Mouse (Mus musculus) liver, embryonic 14.5 days (tissue): Measurements from ENCODE around the gene H2afz. TPM values are rescaled to one million over a fixed set of nuclear protein-coding genes. Genes with fewer than 3 reads are reported as not detected.

Experiments used
- ATAC-seq: fragments of 200-750 bp; cut with Nextera tagmentation; 2 replicates; pipeline ENCODE4 v1.8.0; 2017; ENCODE audit warnings: moderate number of reproducible peaks, mild to moderate bottlenecking, moderate library complexity; ENCODE audit not compliant: insufficient read depth
- DNase-seq, 3 experiments: peaks; one replicate each; pipeline ENCODE4 v3.0.0-alpha.2; 2012 to 2013; ENCODE audit warnings: low read depth in 3 of 3, low spot score in 3 of 3
- H3K27ac ChIP-seq: fragments of 300-500 bp; sonication (generic); 2 replicates; pipeline ENCODE4 v1.5.1; 2014; ENCODE audit warnings: moderate library complexity, mild to moderate bottlenecking, control low read depth, inconsistent platforms
- H3K27me3 ChIP-seq: fragments of 300-500 bp; sonication (generic); 2 replicates; pipeline ENCODE4 v1.6.1; 2014; ENCODE audit warnings: mild to moderate bottlenecking, low read length, moderate library complexity; ENCODE audit not compliant: control insufficient read depth, insufficient read depth
- H3K36me3 ChIP-seq: fragments of 300-500 bp; sonication (generic); replicated peaks from 2 replicates; pipeline ENCODE4 v1.6.1; 2014; ENCODE audit warnings: low read depth; ENCODE audit not compliant: control insufficient read depth, insufficient read depth
- H3K4me1 ChIP-seq, 2 experiments: fragments of 200-500 bp in 1 of 2; fragments of 300-500 bp in 1 of 2; sonication (generic) in 1 of 2; replicated peaks; 2 replicates each; pipeline ENCODE4 v1.6.1; 2012 to 2014; ENCODE audit warnings: antibody characterized with exemption in 1 of 2, inconsistent platforms in 1 of 2, low read length in 1 of 2; ENCODE audit not compliant: control insufficient read depth in 2 of 2, insufficient read depth in 2 of 2
- H3K4me2 ChIP-seq: fragments of 300-500 bp; sonication (generic); 2 replicates; pipeline ENCODE4 v1.6.1; 2014; ENCODE audit warnings: low read depth, mild to moderate bottlenecking, control low read depth, moderate library complexity
- H3K4me3 ChIP-seq, 2 experiments: fragments of 200-500 bp in 1 of 2; fragments of 300-500 bp in 1 of 2; sonication (generic) in 1 of 2; 2 replicates each; pipeline ENCODE4 v1.5.1; 2012 to 2014; ENCODE audit warnings: low read depth in 2 of 2, low read length in 2 of 2, mild to moderate bottlenecking in 2 of 2, control low read depth in 1 of 2, inconsistent platforms in 1 of 2, moderate library complexity in 1 of 2; ENCODE audit not compliant: insufficient read depth in 1 of 2
- H3K9ac ChIP-seq: fragments of 300-500 bp; sonication (generic); replicated peaks from 2 replicates; pipeline ENCODE4 v1.6.1; 2014; ENCODE audit warnings: mild to moderate bottlenecking, control low read depth, moderate library complexity
- H3K9me3 ChIP-seq: fragments of 300-500 bp; sonication (generic); 2 replicates; pipeline ENCODE4 v1.6.1; 2016; ENCODE audit warnings: low read length, mixed read lengths; ENCODE audit not compliant: control insufficient read depth
- CTCF ChIP-seq: IDR thresholded peaks from 2 replicates; pipeline ENCODE4 v1.5.1; 2016; ENCODE audit warnings: antibody characterized with exemption, low read depth, control low read depth
- EP300 ChIP-seq: IDR thresholded peaks from 2 replicates; pipeline ENCODE4 v1.6.1; 2016; ENCODE audit warnings: antibody characterized with exemption, low read depth
- WGBS: fragments of 180-500 bp; shearing (Covaris S2); extraction: QIAGEN DNeasy Blood & Tissue Kit; methylation state at CpG from one replicate; pipeline ENCODE4 v1.1.7; 2014; ENCODE audit not compliant: insufficient replicate concordance; 5-methylcytosine and 5-hydroxymethylcytosine counted together
- polyA plus RNA-seq, 2 experiments: library from polyadenylated mRNA; depleted of rRNA in 1 of 2; stranded (reverse) in 1 of 2; unstranded in 1 of 2; fragments of >200 nt; fragmentation: Nextera tagmentation in 1 of 2; extraction: Ambion mirVana in 1 of 2; gene quantifications; 2 replicates each; pipeline versions ENCODE4 v1.2.1 to v1.2.3; 2012 to 2014

H2afz gene
- polyA plus RNA-seq, 2 experiments, result 784 to 1,242 TPM

GRCm38 (mm10) chr3:137861436-137861835 is 2.9 kb upstream of the H2afz start:
- DNase-seq (no peak), ATAC-seq (no peak)
- Histone ChIP-seq H3K27ac (no peak overlapping the region), H3K36me3 (peaks cover 4% of the 10 kb centered on the region), H3K4me3 (no peak overlapping the region), H3K9me3 (no peaks in the 10 kb centered on the region), H3K4me2 (no peak overlapping the region), H3K27me3 (no peaks in the 10 kb centered on the region), H3K9ac (no peak overlapping the region), H3K4me1 (peaks cover 10 to 11% of the 10 kb centered on the region in 2 experiments; a peak in 2 of 4 replicates)
- WGBS, result 84% methylated on average over 4 of the region's 4 CpGs
- TF ChIP-seq CTCF (no peak), EP300 (no peak)

GRCm38 (mm10) chr3:137862600-137862999 is 1.7 kb upstream of the H2afz start:
- 86% methylated on average over 3 of the region's 3 CpGs for WGBS
- Histone ChIP-seq H3K27ac (no peak overlapping the region), H3K4me2 (no peak overlapping the region), H3K4me1 (peaks cover 14 to 16% of the 10 kb centered on the region in 2 experiments; a peak in 3 of 4 replicates), H3K27me3 (no peaks in the 10 kb centered on the region), H3K9me3 (no peaks in the 10 kb centered on the region), H3K36me3 (peaks cover 13% of the 10 kb centered on the region), H3K9ac (no peak overlapping the region), H3K4me3 (no peak overlapping the region)
- DNase-seq (no peak), ATAC-seq (no peak)
- TF ChIP-seq CTCF (no peak), EP300 (no peak)

- no peak for TF ChIP-seq EP300
- no peak for TF ChIP-seq CTCF
- peaks cover 13% of the 10 kb centered on the region for H3K36me3 ChIP-seq
- H3K9ac ChIP-seq, result peak overlapping the region; percentile 68
- H3K27me3 ChIP-seq, result no peaks in the 10 kb centered on the region
- H3K27ac ChIP-seq, result peak overlapping the region; percentile 73
- no peaks in the 10 kb centered on the region for H3K9me3 ChIP-seq
- no peak for DNase-seq
- H3K4me2 ChIP-seq, result peak overlapping the region; percentile 82
- WGBS, result 34% methylated on average over 22 of the region's 22 CpGs
- peaks cover 15 to 18% of the 10 kb centered on the region in 2 experiments for H3K4me1 ChIP-seq
- ATAC-seq, result no peak; the same call in 1 of the 2 replicates
- H3K4me3 ChIP-seq, result peak overlapping the region; percentile 73 to 93
Measured at GRCm38 (mm10) chr3:137863330-137864123, 760 bp upstream of the H2afz start.

GRCm38 (mm10) chr3:137864988-137865982 is 998 bp downstream of the H2afz start:
- peak overlapping the region; percentile 95 for H3K27ac ChIP-seq
- DNase-seq, result peak; percentile 83 to 92 (median 85)
- under 1% methylated on average over 71 of the region's 74 CpGs for WGBS
- ATAC-seq, result peak; percentile 40
- H3K27me3 ChIP-seq, result no peaks in the 10 kb centered on the region
- peaks cover 18 to 21% of the 10 kb centered on the region in 2 experiments for H3K4me1 ChIP-seq
- H3K4me3 ChIP-seq, result peak overlapping the region; percentile 82 to 93
- peak overlapping the region; percentile 100 for H3K9ac ChIP-seq
- peak overlapping the region; percentile 74 for H3K4me2 ChIP-seq
- no peaks in the 10 kb centered on the region for H3K9me3 ChIP-seq
- peaks cover 13% of the 10 kb centered on the region for H3K36me3 ChIP-seq
- TF ChIP-seq CTCF (peak; percentile 96), EP300 (peak; percentile 30; the same call in 1 of the 2 replicates)

GRCm38 (mm10) chr3:137867133-137867436 is 2.8 kb downstream of the H2afz start:
- Histone ChIP-seq H3K27ac (peak overlapping the region; percentile 85), H3K4me2 (peak overlapping the region; percentile 99), H3K9ac (peak overlapping the region; percentile 94), H3K9me3 (no peaks in the 10 kb centered on the region), H3K36me3 (peaks cover 13% of the 10 kb centered on the region), H3K27me3 (no peaks in the 10 kb centered on the region), H3K4me1 (peaks cover 16 to 18% of the 10 kb centered on the region in 2 experiments), H3K4me3 (peak overlapping the region; percentile 80 to 95)
- WGBS, result 3% methylated on average over 2 of the region's 2 CpGs
- DNase-seq (no peak), ATAC-seq (no peak)
- TF ChIP-seq CTCF, result no peak
- no peak for TF ChIP-seq EP300
